Mouse (Mus musculus) retina, embryonic 14.5 days (tissue): Measurements from ENCODE around the gene Olfr1313.
"Not testable (repeated sequence)": the region's sequence is repeated elsewhere in the genome, so short reads cannot be mapped to it uniquely, and the experiment has no call there.

Experiments used
- DNase-seq: peaks from one replicate; pipeline ENCODE4 v3.0.0-alpha.2; 2015; ENCODE audit warnings: low spot score

Olfr1313 gene

GRCm38 (mm10) chr2:112077743-112078142, at the start of gene Olfr1313:
Gene Olfr1313, minus strand, starts transcription at chr2:112077843.
- DNase-seq, result no peak

- DNase-seq, result no peak
Measured at GRCm38 (mm10) chr2:112115340-112115739, 37.7 kb upstream of the Olfr1313 start, which contains the start of gene Olfr1315-ps1. Gene Olfr1315-ps1, minus strand, starts transcription at chr2:112115440.

GRCm38 (mm10) chr2:112096681-112097080, 19.0 kb upstream of the Olfr1313 start, which contains the start of gene Olfr1314:
Gene Olfr1314, minus strand, starts transcription at chr2:112096781.
- DNase-seq, result no peak

- DNase-seq, result no peak
Measured at GRCm38 (mm10) chr2:112050138-112050537, 27.5 kb downstream of the Olfr1313 start, which contains the start of gene Olfr1312. Gene Olfr1312, minus strand, starts transcription at chr2:112050238.

- not testable (repeated sequence) for DNase-seq
Measured at GRCm38 (mm10) chr2:112026971-112027370, 50.7 kb downstream of the Olfr1313 start.

GRCm38 (mm10) chr2:112024312-112024711, 53.3 kb downstream of the Olfr1313 start, which contains the start of gene Olfr1311:
Gene Olfr1311, minus strand, starts transcription at chr2:112024412.
- no peak for DNase-seq
